Mouse (Mus musculus) left cerebral cortex, adult 9 months (tissue): ENCODE measurements around the gene Prss16.

ENCODE experiments used
- DNase-seq, 2 experiments: peaks; one replicate each; pipeline ENCODE4 v3.0.0; 2022; ENCODE audit warnings: low spot score in 2 of 2

Prss16 gene

GRCm38 (mm10) chr13:22036149-22036956 is 26.8 kb upstream of the Prss16 start:
- no peak for DNase-seq

GRCm38 (mm10) chr13:22035267-22036148 is 26.0 kb upstream of the Prss16 start, which contains the start of the genes Hist1h2ah and Hist1h2bk:
Gene Hist1h2ah (minus strand): TSS chr13:22035568.
Gene Hist1h2bk (plus strand): TSS chr13:22035870.
- DNase-seq: peak; percentile 89 to 90

- DNase-seq: no peak
These were observed 25.1 kb upstream of the Prss16 start for GRCm38 (mm10) chr13:22034443-22035266.

GRCm38 (mm10) chr13:22033741-22034442 is 24.4 kb upstream of the Prss16 start:
- DNase-seq: no peak

GRCm38 (mm10) chr13:22030493-22030892 is 21.0 kb upstream of the Prss16 start:
- DNase-seq: no peak

- no peak for DNase-seq
These were observed 20.4 kb upstream of the Prss16 start for GRCm38 (mm10) chr13:22029928-22030327.

- peak; percentile 70 to 97 for DNase-seq
These were observed 19.3 kb upstream of the Prss16 start for GRCm38 (mm10) chr13:22028673-22029460.

GRCm38 (mm10) chr13:22026058-22027031 is 16.8 kb upstream of the Prss16 start:
- DNase-seq: peak in 1 of 2 experiments; percentile 89

GRCm38 (mm10) chr13:22022241-22022640 is 12.7 kb upstream of the Prss16 start:
- DNase-seq: peak in 1 of 2 experiments; percentile 67

- DNase-seq: no peak
These were observed 12.0 kb upstream of the Prss16 start for GRCm38 (mm10) chr13:22021581-22021980.

- DNase-seq: peak in 1 of 2 experiments; percentile 59
These were observed 11.4 kb upstream of the Prss16 start for GRCm38 (mm10) chr13:22020901-22021339.

GRCm38 (mm10) chr13:22019934-22020835 is 10.6 kb upstream of the Prss16 start:
- DNase-seq: no peak

- DNase-seq: peak in 1 of 2 experiments; percentile 74
These were observed 6.2 kb upstream of the Prss16 start for GRCm38 (mm10) chr13:22015479-22016450.

- no peak for DNase-seq
These were observed 4.9 kb upstream of the Prss16 start for GRCm38 (mm10) chr13:22014411-22014845.

- no peak for DNase-seq
These were observed 4.2 kb upstream of the Prss16 start for GRCm38 (mm10) chr13:22013716-22014115.

- no peak for DNase-seq
These were observed 835 bp downstream of the Prss16 start for GRCm38 (mm10) chr13:22008707-22009106.
